Mouse (Mus musculus): ENCODE measurements at regions not wholly inside any gene's neighbourhood (a gene's known extent, or its start where the extent isn't known, plus 50 kb on each side); places are given as distances from the start of the nearest gene placed in this dataset.

GRCm38 (mm10) chr13:53721038-53721463 lies 248.2 kb upstream of the Msx2 start:
- TF ChIP-seq CTCF (IDR thresholded peaks at IDR 0.05; ENCODE audit: insufficient read depth, low read depth, low read length) (no peak), POLR2A (IDR thresholded peaks at IDR 0.05; ENCODE audit: insufficient read depth, low read depth, low read length) (no peak)

Measured in olfactory bulb, adult 2 months (tissue).